Mouse (Mus musculus) small intestine, adult 2 months (tissue): ENCODE results near the gene Cacna1e. TPM values are rescaled to one million over a fixed set of nuclear protein-coding genes. Genes with fewer than 3 reads are reported as not detected.

Experiments
- H3K27ac ChIP-seq: fragments of 200-500 bp; 2 replicates; pipeline ENCODE4 v1.5.1; 2012; ENCODE audit warnings: low read depth, low read length, control low read depth, inconsistent platforms; ENCODE audit not compliant: insufficient read depth
- H3K27me3 ChIP-seq: fragments of 200-500 bp; 2 replicates; pipeline ENCODE4 v1.6.1; 2012; ENCODE audit warnings: mild to moderate bottlenecking, moderate library complexity, low read length, inconsistent platforms; ENCODE audit not compliant: control insufficient read depth, insufficient read depth
- H3K36me3 ChIP-seq: fragments of 200-500 bp; 2 replicates; pipeline ENCODE4 v1.6.1; 2012; ENCODE audit warnings: mild to moderate bottlenecking, low read length, control low read depth, inconsistent platforms; ENCODE audit not compliant: control insufficient read depth, insufficient read depth
- H3K4me1 ChIP-seq: fragments of 200-500 bp; 2 replicates; pipeline ENCODE4 v1.6.1; 2012; ENCODE audit warnings: low read length, inconsistent platforms, mixed read lengths; ENCODE audit not compliant: control insufficient read depth, insufficient read depth, insufficient read length
- H3K4me3 ChIP-seq: fragments of 200-500 bp; 2 replicates; pipeline ENCODE4 v1.5.1; 2012; ENCODE audit warnings: low read depth, mild to moderate bottlenecking, control low read depth, inconsistent platforms, low read length, moderate library complexity
- CTCF ChIP-seq: fragments of 200-500 bp; IDR thresholded peaks from 2 replicates; pipeline ENCODE4 v1.5.1; 2012; ENCODE audit warnings: low read depth, mild to moderate bottlenecking, control low read depth, inconsistent platforms, low read length, moderate library complexity, mixed read lengths; ENCODE audit not compliant: insufficient replicate concordance, insufficient read length; ENCODE audit errors: extremely low read depth
- POLR2A ChIP-seq: fragments of 200-500 bp; IDR thresholded peaks from 2 replicates; pipeline ENCODE4 v1.6.1; 2012; ENCODE audit warnings: low read depth, mild to moderate bottlenecking, control low read depth, inconsistent platforms, low read length, moderate library complexity
- WGBS: fragments of 180-500 bp; shearing (Covaris S2); methylation state at CpG from one replicate; pipeline ENCODE4 v1.1.7; 2018; 5-methylcytosine and 5-hydroxymethylcytosine counted together
- polyA plus RNA-seq: library from polyadenylated mRNA; depleted of rRNA; stranded (reverse); fragments of >200 nt; gene quantifications from 2 replicates; pipeline ENCODE4 v1.2.3, GENCODE M21; 2012; rRNA removed

Cacna1e gene
- 0.76 TPM in 2 replicates for polyA plus RNA-seq

GRCm38 (mm10) chr1:154884275-154885206 lies at the start of gene Cacna1e:
Gene Cacna1e, minus strand, starts transcription at chr1:154884501.
- no peaks in the 10 kb centered on the region for H3K36me3 ChIP-seq
- H3K4me3 ChIP-seq, result peak within 1 kb of the TSS; percentile 53
- 9% methylated on average over 31 of the region's 31 CpGs for WGBS
- H3K27ac ChIP-seq, result no peak within 1 kb of the TSS
- no peaks in the 10 kb centered on the region for H3K4me1 ChIP-seq
- H3K27me3 ChIP-seq, result peaks cover 22% of the 10 kb centered on the region
- TF ChIP-seq CTCF, result no peak
- no peak for TF ChIP-seq POLR2A

GRCm38 (mm10) chr1:154918406-154918805 lies 34.1 kb upstream of the Cacna1e start:
- Histone ChIP-seq H3K4me3 (no peak overlapping the region), H3K36me3 (no peaks in the 10 kb centered on the region), H3K4me1 (no peaks in the 10 kb centered on the region), H3K27me3 (no peaks in the 10 kb centered on the region), H3K27ac (no peak overlapping the region)
- no peak for TF ChIP-seq POLR2A
- 72% methylated on average over 2 of the region's 2 CpGs for WGBS

GRCm38 (mm10) chr1:154917438-154917837 lies 33.1 kb upstream of the Cacna1e start:
- Histone ChIP-seq H3K36me3 (no peaks in the 10 kb centered on the region), H3K4me1 (no peaks in the 10 kb centered on the region), H3K4me3 (no peak overlapping the region), H3K27ac (no peak overlapping the region), H3K27me3 (no peaks in the 10 kb centered on the region)
- TF ChIP-seq POLR2A, result no peak
- TF ChIP-seq CTCF, result no peak
- 73% methylated on average over 6 of the region's 6 CpGs for WGBS

- H3K36me3 ChIP-seq, result no peaks in the 10 kb centered on the region
- TF ChIP-seq POLR2A (no peak), CTCF (no peak)
- no peaks in the 10 kb centered on the region for H3K27me3 ChIP-seq
- no peak overlapping the region for H3K4me3 ChIP-seq
- no peak overlapping the region for H3K27ac ChIP-seq
- WGBS, result 66% methylated on average over 2 of the region's 2 CpGs
- no peaks in the 10 kb centered on the region for H3K4me1 ChIP-seq
Measured at GRCm38 (mm10) chr1:154909554-154909953, 25.3 kb upstream of the Cacna1e start.

- Histone ChIP-seq H3K4me1 (no peaks in the 10 kb centered on the region), H3K4me3 (no peak overlapping the region), H3K27ac (no peak overlapping the region), H3K36me3 (no peaks in the 10 kb centered on the region), H3K27me3 (no peaks in the 10 kb centered on the region)
- TF ChIP-seq CTCF (no peak), POLR2A (no peak)
- 73% methylated on average over 2 of the region's 2 CpGs for WGBS
Measured at GRCm38 (mm10) chr1:154897390-154897789, 13.1 kb upstream of the Cacna1e start.

DNA sequence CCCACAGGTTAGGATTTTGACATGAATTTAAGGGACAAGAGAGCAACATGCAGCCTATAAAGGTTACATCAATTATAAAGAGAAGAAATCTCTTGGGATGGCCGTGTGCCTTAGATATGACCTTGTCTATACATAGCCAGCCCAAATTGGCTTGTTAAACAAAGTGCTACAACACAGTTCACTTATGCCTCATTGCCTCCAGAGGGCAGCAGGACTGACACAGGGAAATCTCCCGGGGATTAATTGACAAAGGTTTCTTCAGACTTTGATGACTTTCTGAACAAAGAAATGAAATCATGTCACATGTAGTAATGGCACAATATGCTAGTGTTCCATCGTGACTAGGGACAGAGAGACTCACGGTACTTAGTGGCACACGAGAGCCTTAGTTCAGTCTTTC lies 5.9 kb upstream of the Cacna1e start:
- TF ChIP-seq CTCF (no peak), POLR2A (no peak)
- Histone ChIP-seq H3K4me1 (no peaks in the 10 kb centered on the region), H3K27me3 (0 out of 2 replicates have a peak, but pooled peaks cover 4% of the 10 kb centered on the region), H3K36me3 (no peaks in the 10 kb centered on the region), H3K4me3 (no peak overlapping the region), H3K27ac (no peak overlapping the region)
- 70% methylated on average over 5 of the region's 5 CpGs for WGBS

DNA sequence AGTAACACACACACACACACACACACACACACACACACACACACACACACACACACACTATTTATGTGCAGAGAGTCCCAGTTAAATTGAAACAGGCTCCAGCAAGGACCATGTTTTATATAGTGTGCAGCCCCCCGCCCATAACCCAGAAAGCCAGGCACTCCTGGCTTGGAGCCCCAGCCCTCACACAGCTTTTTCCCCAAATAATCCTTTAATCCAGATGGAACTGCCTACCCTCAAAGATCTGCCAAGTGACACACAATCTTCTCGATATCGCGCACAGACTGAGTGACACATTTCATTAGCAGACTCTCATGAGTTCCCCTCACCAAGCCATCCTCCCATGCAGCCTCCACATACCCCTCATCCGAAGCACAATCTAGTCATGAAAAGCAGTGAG lies 4.2 kb upstream of the Cacna1e start:
- Histone ChIP-seq H3K36me3 (no peaks in the 10 kb centered on the region), H3K4me1 (no peaks in the 10 kb centered on the region), H3K27ac (no peak overlapping the region), H3K27me3 (peaks cover 16% of the 10 kb centered on the region), H3K4me3 (no peak overlapping the region)
- 85% methylated on average over 5 of the region's 5 CpGs for WGBS
- TF ChIP-seq CTCF (no peak), POLR2A (no peak)
